Mouse (Mus musculus): ENCODE data around the gene Ipo7. TPM values are rescaled to one million over a fixed set of nuclear protein-coding genes. Genes with fewer than 3 reads are reported as not detected.
"Not testable (repeated sequence)": the region's sequence is repeated elsewhere in the genome, so short reads cannot be mapped to it uniquely, and the experiment has no call there.

The Ipo7 gene
- polyA plus RNA-seq, 1 experiment from 2014 or later = 44.5 TPM

GRCm38 (mm10) chr7:110028826-110029225 lies 10.8 kb downstream of the Ipo7 start:
- Histone ChIP-seq H3K4me1 (replicated peaks) (no peaks in the 10 kb centered on the region), H3K27me3 (no peaks in the 10 kb centered on the region), H3K36me3 (peaks cover 41% of the 10 kb centered on the region), H3K27ac (no peak overlapping the region), H3K4me2 (replicated peaks) (no peak overlapping the region), H3K4me3 (replicated peaks) (no peak overlapping the region), H3K9me3 (no peaks in the 10 kb centered on the region), H3K9ac (replicated peaks) (no peak overlapping the region)
- no peak for ATAC-seq
- 78% methylated on average over 1 of the region's 1 CpGs for WGBS

- no peaks in the 10 kb centered on the region for H3K4me1 ChIP-seq (replicated peaks)
- no peaks in the 10 kb centered on the region for H3K27me3 ChIP-seq
- ATAC-seq = no peak
- peaks cover 40% of the 10 kb centered on the region for H3K36me3 ChIP-seq
- no peak overlapping the region for H3K9ac ChIP-seq (replicated peaks)
- H3K27ac ChIP-seq = no peak overlapping the region
- H3K4me3 ChIP-seq (replicated peaks) = no peak overlapping the region
- no peaks in the 10 kb centered on the region for H3K9me3 ChIP-seq
- 88% methylated on average over 3 of the region's 3 CpGs for WGBS
- no peak overlapping the region for H3K4me2 ChIP-seq (replicated peaks)
These were observed 12.3 kb downstream of the Ipo7 start for GRCm38 (mm10) chr7:110030342-110030741.

GRCm38 (mm10) chr7:110057723-110058122 lies 39.6 kb downstream of the Ipo7 start:
- Histone ChIP-seq H3K36me3 (peaks cover 26% of the 10 kb centered on the region), H3K4me1 (replicated peaks) (peaks cover 14% of the 10 kb centered on the region)
- not testable (repeated sequence) for H3K9me3 ChIP-seq; H3K27me3 ChIP-seq; H3K4me2 ChIP-seq (replicated peaks); H3K4me3 ChIP-seq (replicated peaks); H3K9ac ChIP-seq (replicated peaks); ATAC-seq; H3K27ac ChIP-seq
- WGBS = 93% methylated on average over 2 of the region's 2 CpGs

- no peaks in the 10 kb centered on the region for H3K27me3 ChIP-seq
- no peak overlapping the region for H3K4me3 ChIP-seq (replicated peaks)
- H3K27ac ChIP-seq = peak overlapping the region; percentile 4; the same call in 1 of the 2 replicates
- H3K4me1 ChIP-seq (replicated peaks) = peaks cover 23% of the 10 kb centered on the region
- H3K4me2 ChIP-seq (replicated peaks) = no peak overlapping the region
- WGBS = 91% methylated on average over 12 of the region's 12 CpGs
- ATAC-seq = no peak
- H3K36me3 ChIP-seq = peaks cover 14% of the 10 kb centered on the region
- no peaks in the 10 kb centered on the region for H3K9me3 ChIP-seq
- H3K9ac ChIP-seq (replicated peaks) = no peak overlapping the region
These were observed 41.2 kb downstream of the Ipo7 start for GRCm38 (mm10) chr7:110059092-110059785.

GRCm38 (mm10) chr7:110060106-110060668 lies 42.1 kb downstream of the Ipo7 start:
- Histone ChIP-seq H3K9ac (replicated peaks) (peak overlapping the region; percentile 96), H3K4me2 (replicated peaks) (peak overlapping the region; percentile 76), H3K4me1 (replicated peaks) (peaks cover 23% of the 10 kb centered on the region), H3K36me3 (peaks cover 7% of the 10 kb centered on the region), H3K4me3 (replicated peaks) (peak overlapping the region; percentile 63), H3K27ac (peak overlapping the region; percentile 99), H3K27me3 (no peaks in the 10 kb centered on the region), H3K9me3 (no peaks in the 10 kb centered on the region)
- ATAC-seq = no peak
- WGBS = 20% methylated on average over 5 of the region's 5 CpGs

GRCm38 (mm10) chr7:110060669-110061198 lies 42.7 kb downstream of the Ipo7 start:
- peaks cover 6% of the 10 kb centered on the region for H3K36me3 ChIP-seq
- peak overlapping the region; percentile 63 for H3K4me3 ChIP-seq (replicated peaks)
- no peak for ATAC-seq
- WGBS = under 1% methylated on average over 26 of the region's 26 CpGs
- H3K4me2 ChIP-seq (replicated peaks) = peak overlapping the region; percentile 76
- H3K27ac ChIP-seq = peak overlapping the region; percentile 99
- H3K9ac ChIP-seq (replicated peaks) = peak overlapping the region; percentile 96
- no peaks in the 10 kb centered on the region for H3K27me3 ChIP-seq
- H3K4me1 ChIP-seq (replicated peaks) = peaks cover 23% of the 10 kb centered on the region
- H3K9me3 ChIP-seq = no peaks in the 10 kb centered on the region

GRCm38 (mm10) chr7:110061199-110061751 lies 43.2 kb downstream of the Ipo7 start, which contains the start of gene Zfp143:
Gene Zfp143 (plus strand): TSS chr7:110061217.
- H3K4me3 ChIP-seq (replicated peaks) = peak within 1 kb of the TSS; percentile 63
- H3K4me1 ChIP-seq (replicated peaks) = peaks cover 23% of the 10 kb centered on the region
- peaks cover 6% of the 10 kb centered on the region for H3K36me3 ChIP-seq
- H3K27ac ChIP-seq = peak within 1 kb of the TSS; percentile 99
- H3K9ac ChIP-seq (replicated peaks) = peak within 1 kb of the TSS; percentile 96
- H3K4me2 ChIP-seq (replicated peaks) = peak within 1 kb of the TSS; percentile 76
- peak; percentile 99 for ATAC-seq
- under 1% methylated on average over 34 of the region's 34 CpGs for WGBS
- H3K27me3 ChIP-seq = no peaks in the 10 kb centered on the region
- H3K9me3 ChIP-seq = no peaks in the 10 kb centered on the region

GRCm38 (mm10) chr7:110061752-110062273 lies 43.7 kb downstream of the Ipo7 start:
- H3K9me3 ChIP-seq = no peaks in the 10 kb centered on the region
- H3K27ac ChIP-seq = peak overlapping the region; percentile 99
- H3K4me2 ChIP-seq (replicated peaks) = peak overlapping the region; percentile 63
- peaks cover 23% of the 10 kb centered on the region for H3K4me1 ChIP-seq (replicated peaks)
- peaks cover 7% of the 10 kb centered on the region for H3K36me3 ChIP-seq
- no peaks in the 10 kb centered on the region for H3K27me3 ChIP-seq
- H3K9ac ChIP-seq (replicated peaks) = peak overlapping the region; percentile 86
- H3K4me3 ChIP-seq (replicated peaks) = peak overlapping the region; percentile 62
- 0% methylated on average over 48 of the region's 48 CpGs for WGBS
- no peak for ATAC-seq

GRCm38 (mm10) chr7:110063731-110064130 lies 45.7 kb downstream of the Ipo7 start:
- no peaks in the 10 kb centered on the region for H3K27me3 ChIP-seq
- H3K4me3 ChIP-seq (replicated peaks) = no peak overlapping the region
- H3K9me3 ChIP-seq = no peaks in the 10 kb centered on the region
- peaks cover 16% of the 10 kb centered on the region for H3K36me3 ChIP-seq
- H3K4me1 ChIP-seq (replicated peaks) = peaks cover 23% of the 10 kb centered on the region
- H3K27ac ChIP-seq = no peak overlapping the region
- ATAC-seq = no peak
- no peak overlapping the region for H3K9ac ChIP-seq (replicated peaks)
- 99% methylated on average over 9 of the region's 9 CpGs for WGBS
- H3K4me2 ChIP-seq (replicated peaks) = no peak overlapping the region

GRCm38 (mm10) chr7:110069070-110069469 lies 51.0 kb downstream of the Ipo7 start:
- Histone ChIP-seq H3K9me3 (no peaks in the 10 kb centered on the region), H3K4me2 (replicated peaks) (no peak overlapping the region), H3K4me1 (replicated peaks) (no peaks in the 10 kb centered on the region), H3K9ac (replicated peaks) (no peak overlapping the region), H3K4me3 (replicated peaks) (no peak overlapping the region), H3K36me3 (peaks cover 56% of the 10 kb centered on the region), H3K27me3 (no peaks in the 10 kb centered on the region), H3K27ac (no peak overlapping the region)
- no peak for ATAC-seq
- WGBS = 92% methylated on average over 2 of the region's 2 CpGs

GRCm38 (mm10) chr7:110078168-110078567 lies 60.1 kb downstream of the Ipo7 start:
- no peaks in the 10 kb centered on the region for H3K27me3 ChIP-seq
- no peak for ATAC-seq
- 0 out of 2 replicates have a peak, but pooled peaks cover under 1% of the 10 kb centered on the region for H3K4me1 ChIP-seq (replicated peaks)
- H3K27ac ChIP-seq = no peak overlapping the region
- peaks cover 88% of the 10 kb centered on the region for H3K36me3 ChIP-seq
- no peak overlapping the region for H3K9ac ChIP-seq (replicated peaks)
- H3K4me2 ChIP-seq (replicated peaks) = no peak overlapping the region
- H3K4me3 ChIP-seq (replicated peaks) = no peak overlapping the region
- no peaks in the 10 kb centered on the region; the same call in 1 of the 2 replicates for H3K9me3 ChIP-seq
- 97% methylated on average over 5 of the region's 5 CpGs for WGBS

Measured in midbrain, embryonic 13.5 days (tissue).